Mouse (Mus musculus): Measurements from ENCODE around the gene Tubb4a.
"Not testable (repeated sequence)": the region's sequence is repeated elsewhere in the genome, so short reads cannot be mapped to it uniquely, and the experiment has no call there.

Tubb4a gene

DNA sequence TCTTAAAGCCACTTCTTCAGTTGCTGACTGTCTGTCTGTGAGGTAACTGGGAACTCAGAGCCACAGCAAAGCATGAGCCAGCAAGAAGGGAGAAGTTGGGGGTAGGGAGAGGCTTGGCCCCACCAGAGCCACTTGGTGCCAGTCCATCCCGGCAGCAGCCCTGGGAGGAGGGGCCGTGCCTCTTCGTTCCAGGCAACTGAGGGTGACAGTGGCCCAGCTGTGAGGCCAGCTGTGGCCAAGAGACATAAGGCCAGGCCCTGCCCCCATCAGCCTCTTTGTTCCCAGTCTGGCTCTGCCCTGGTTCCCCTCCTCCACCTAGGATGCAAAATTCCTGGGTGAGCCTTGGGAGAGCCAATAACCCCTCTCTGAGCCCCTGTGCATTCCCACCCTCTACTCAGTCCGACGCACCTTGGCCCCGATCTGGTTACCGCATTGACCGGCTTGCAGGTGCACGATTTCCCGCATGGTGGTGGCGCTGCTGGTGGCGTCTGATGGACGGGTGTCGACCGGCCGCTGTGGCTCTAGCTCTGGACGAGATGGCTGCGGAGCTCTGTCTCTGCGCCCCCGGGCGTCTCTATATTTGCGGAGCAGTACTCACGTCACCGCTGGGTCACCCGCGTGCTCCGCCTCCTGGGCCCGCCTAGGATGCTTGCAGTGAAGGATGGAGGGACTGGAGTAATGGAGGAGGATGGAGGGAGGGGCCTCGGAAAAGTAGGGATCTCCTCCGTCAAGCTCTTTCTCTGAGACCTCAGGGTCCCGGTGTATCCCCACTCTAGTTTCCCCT, at the start of gene Tubb4a:
Gene Tubb4a (minus strand): TSS at position 734 of the 784 bp plus-strand sequence.
- DNase-seq = no peak

DNA sequence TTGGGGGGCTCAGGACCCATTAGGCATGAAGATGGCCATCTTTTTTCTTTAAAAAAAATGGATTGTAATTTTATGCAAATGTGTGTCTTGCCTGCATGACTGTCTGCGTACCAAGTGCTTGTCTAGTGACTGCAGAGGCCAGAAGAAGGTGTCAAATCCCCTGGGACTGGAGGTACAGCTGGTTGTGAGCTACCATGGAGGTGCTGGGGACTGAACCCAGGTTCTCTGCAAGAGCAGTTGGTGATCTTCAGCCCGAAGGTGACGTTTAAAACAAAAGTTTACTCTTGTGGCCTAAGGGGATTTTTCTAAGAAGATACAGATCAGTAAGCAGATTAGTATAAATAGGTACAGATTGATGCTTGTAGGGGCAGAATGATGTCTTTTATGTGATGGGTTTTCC, 48.1 kb upstream of the Tubb4a start:
- no peak for DNase-seq

DNA sequence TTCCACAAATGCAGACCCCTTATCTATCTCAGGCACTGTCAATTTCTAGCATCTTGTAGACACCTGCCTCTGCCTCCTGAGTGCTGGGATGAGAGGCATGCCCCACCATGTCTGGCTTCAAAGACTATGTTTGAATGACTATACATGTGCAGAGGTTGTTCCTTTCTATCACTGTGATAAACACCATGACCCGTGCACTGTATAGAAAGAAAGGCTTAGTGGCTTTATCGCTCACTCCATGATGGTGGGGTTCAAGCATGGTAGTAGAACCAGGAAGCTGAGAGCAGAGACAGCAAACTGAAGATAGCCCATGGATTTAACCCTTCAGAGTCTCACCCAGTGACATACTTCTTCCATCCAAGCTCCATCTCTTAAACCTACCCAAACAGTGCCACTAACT, 47.1 kb upstream of the Tubb4a start:
- DNase-seq = no peak

DNA sequence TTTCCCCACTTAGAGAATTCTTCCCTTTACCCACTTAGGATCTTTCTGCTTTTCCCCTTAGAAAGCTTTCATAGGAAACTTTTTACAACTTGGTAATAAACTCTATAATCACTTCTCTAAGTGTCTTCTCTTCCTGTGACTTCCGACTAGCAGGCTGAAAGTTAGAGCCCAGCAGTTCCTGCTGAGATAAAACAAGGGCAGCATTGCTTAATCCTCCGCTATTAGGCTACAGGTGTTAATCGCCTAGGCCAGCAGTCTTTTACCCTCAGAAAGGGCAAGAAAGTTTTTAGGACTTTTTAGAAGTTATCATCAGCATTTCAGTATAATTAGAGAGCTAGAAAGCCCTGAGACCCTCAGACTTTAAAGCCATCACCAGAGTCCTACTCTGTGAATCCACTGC, 46.4 kb upstream of the Tubb4a start:
- DNase-seq = not testable (repeated sequence)

DNA sequence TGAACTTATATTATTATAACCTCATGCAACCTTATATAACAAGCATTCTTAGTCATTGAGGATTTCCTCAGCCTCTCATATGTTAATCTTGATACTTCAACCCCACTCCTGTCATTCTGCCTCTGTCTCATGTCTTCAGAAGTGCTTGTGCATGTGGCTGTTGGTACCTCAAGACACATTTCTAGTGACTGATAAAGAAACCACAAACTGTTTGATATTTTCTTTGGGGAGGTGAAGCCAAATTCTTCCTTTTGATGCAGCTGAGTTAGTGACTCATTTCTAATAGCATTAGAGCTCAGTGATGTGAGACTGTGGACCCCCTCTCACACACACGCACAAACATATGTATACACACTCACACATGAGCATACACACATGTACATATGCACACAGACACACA, 44.2 kb upstream of the Tubb4a start:
- no peak for DNase-seq

DNA sequence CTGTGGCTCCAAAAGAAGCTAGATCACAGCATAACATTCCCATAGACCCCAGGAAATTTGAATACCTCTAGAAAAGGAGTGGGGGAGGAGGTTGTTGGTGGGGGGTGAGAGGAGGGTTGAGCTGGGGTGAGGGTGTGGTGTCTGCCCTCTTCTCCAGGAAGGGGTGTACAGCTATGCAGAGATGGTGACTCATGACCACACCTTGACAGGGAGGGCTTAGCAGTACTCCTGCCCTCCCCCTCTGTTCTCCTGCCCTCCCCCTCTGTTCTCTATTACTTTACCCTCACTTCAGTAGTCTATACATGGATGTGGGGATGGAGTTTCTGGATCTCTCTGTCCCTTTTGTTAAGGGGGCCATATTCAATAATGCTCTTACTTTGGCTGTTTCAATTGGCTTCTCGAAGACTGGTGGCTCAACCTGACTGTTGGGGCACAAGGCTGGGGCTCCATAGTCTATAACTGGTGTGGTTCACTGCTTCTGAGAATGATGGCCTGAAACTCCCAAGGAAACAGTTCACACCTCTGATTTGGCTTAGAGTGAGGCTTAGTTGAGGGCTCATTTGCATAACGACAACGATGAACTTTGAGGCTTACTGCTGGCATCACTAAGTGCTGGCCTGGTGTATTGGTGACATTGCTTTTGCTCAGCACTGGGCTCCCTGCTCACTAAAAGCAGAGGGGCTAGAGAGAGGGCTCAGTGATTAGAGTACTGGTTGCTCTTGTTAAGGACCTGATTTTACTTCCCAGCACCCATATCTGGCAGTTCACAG, 38.5 kb upstream of the Tubb4a start:
- DNase-seq = no peak

DNA sequence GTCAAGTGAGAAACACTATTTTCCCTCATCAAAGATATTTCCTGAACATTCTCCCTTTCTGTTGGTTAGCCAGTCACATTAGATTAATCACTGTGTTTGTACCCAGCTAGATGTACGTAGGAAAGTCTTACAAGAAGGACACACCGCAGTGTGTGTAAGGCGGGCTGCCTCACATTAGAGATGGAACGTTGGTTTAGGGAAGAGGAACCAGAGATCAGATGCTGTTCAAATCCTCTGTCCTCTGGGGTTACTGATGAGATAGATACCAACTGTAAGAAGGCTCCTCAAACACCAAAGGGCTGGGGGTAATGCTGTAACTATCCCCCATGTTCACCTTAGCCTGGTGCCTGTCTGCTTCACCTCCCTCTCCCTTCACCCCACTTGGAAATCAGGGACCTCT, 37.2 kb upstream of the Tubb4a start:
- no peak for DNase-seq

DNA sequence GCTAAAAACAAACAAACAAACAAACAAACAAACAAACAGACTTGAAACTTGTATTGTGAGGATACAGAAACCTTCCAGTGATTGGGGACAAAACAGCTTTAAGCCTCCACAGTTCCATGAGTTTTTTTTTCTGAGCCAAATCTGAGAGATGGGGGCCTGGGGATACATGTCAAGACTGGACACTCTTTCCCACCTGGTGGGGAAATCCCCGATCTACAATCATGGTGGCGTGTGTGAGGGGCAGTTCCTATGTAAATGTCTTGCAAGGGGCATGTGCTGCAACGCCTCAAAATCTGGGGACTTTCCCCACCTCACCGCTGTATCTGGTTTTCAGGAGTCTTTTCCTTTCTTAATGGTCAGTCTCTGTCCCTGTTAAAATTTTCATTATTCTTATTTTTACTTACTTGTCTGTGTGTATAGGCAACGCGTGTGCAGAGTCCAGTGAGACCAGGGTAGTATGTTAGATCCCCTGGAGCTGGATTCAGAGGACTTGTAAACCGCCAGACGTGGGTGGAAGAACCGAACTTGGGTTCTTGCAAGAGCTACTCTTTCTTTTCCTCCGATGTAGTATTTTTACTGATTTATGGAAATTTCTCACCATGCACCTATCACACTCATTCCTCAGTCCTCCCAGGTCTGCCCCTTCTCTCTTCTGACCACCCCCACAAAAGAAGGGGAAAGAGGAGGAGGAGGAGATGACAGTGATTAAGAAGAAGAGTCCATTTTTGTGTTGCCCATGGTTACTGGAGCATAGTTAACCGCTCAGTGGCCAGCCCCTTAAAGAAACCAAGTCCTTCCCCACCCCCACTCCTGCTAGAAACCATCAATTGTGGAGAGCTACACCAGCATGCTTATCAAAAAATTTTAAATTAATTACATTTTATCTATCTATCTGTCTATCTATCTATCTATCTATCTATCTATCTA, 35.9 kb upstream of the Tubb4a start:
- DNase-seq = no peak

DNA sequence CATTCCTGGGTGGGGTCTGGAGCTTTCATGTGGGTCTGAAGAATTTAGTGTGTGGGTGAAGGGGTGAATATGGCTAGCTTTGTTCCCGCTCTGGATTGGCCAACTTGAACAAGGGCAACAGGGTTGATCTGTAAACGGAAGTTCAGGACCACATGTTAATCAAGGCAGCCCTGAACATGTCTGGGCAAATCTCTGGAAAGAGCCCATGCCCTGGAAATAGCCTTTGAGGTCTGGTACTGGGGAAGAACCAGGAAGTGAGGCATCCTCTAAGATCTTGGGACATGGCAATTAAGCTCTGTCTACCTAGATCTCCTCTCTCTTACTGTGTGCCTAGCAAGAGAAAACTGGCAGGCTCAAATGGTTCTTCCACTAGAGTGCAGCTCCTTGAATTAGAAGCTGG, 34.3 kb upstream of the Tubb4a start:
- no peak for DNase-seq

DNA sequence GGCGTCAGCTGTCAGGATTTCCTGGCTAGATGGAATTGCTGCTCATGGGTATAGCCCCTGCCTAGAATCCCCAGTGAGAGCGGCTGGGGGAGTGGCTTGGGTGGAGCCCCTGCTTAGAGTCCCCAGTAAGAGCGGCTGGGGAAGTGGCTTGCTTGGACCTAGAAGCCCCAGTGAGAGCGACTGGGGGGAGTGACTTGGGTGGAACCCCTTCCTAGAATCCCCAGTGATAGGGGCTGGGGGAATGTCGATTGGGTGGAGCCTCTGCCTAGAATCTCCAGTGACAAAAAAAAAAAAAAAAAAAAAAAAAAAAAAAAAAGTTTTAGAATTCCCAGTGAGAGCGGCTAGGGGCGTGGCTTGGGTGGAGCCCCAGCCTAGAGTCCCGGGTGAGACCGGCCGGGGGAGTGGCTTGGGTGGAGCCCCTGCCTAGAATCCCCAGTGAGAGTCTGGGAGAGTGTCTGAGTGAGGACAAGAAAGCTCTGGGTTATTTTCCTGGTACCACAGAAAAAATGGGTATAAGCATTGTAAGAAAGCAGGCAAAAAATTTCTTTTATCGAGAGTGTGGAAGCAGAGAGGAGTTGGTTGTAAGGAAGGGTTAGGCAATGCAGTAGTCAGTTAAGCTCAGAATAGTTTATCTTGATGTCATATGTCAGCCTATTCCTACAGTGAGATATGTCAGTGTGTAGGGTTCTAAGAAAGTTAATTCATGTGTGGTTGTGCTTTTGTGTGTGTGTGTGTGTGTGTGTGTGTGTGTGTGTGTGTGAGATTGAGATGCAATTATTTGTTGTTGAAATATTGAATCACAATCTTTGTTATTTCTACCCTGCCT, 31.2 kb upstream of the Tubb4a start:
- peak in 1 of 2 experiments; percentile 48 for DNase-seq

DNA sequence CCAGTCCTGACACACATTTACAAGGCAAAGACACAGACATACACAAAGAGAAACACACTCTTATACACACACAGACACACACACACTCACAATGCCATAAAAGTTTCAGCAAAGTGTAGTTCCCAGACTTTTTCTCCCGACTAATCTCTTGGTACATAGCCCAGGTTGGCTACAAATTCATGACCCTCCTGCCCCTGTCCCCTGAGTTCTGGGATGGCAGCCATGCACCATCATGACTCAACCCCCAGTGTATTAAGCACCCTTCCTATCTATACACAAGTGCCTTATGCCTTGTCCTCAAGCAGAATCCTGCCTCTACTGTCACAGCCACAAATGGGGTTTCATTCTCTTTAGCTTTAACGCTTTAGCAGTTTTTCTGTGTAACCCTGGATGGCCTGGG, 29.2 kb upstream of the Tubb4a start:
- DNase-seq = no peak

DNA sequence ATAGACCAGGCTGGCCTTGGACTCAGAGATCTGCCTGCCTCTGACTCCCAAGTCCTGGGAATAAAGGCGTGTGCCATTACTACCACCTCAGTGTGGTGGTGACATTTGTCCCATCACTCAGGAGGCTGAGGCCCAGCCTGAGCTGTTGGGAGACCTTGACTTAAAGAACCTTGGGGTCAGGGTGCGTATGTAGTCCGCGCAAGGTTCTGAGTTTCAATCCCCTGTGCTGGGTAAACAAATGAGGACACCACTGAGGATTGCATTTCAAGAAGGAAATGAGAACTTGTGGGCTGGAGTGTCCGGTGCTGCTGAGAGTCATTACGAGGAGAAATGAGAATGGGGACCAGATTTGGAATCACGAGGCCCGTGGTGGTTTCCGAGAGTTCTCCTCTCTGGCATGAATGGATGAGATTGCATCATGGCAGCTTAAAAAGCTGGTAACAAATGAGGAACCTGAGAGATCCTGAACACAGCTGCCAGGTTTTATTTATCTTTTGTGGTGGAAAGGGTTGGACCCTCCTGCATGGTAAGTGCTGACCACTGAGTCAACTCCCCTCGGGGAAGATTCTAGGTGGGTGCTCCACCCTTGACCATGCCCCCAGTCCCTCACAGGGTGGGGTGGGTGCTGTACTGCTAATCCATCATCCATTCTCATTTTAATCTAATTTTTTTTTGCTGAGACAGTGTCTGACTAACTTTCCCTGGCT, 25.3 kb upstream of the Tubb4a start:
- DNase-seq = no peak

DNA sequence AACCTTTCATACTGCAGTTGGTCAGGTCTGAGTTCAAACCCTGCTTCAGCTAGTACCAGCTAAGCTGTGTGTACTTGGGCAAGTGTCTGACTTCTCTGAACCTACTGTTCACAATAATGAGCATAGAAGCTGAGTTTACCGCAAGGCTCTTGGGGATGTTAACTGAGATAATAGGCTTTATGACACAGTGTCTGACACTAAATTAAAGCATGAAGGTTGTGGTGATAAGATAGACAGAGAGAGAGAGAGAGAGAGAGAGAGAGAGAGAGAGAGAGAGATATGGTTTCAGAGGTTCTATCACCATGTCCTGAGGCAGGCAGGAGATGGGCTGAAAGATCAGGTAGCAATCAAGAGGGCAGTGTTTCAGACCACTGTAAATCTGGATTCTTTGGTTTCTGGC, 22.4 kb upstream of the Tubb4a start:
- no peak for DNase-seq

DNA sequence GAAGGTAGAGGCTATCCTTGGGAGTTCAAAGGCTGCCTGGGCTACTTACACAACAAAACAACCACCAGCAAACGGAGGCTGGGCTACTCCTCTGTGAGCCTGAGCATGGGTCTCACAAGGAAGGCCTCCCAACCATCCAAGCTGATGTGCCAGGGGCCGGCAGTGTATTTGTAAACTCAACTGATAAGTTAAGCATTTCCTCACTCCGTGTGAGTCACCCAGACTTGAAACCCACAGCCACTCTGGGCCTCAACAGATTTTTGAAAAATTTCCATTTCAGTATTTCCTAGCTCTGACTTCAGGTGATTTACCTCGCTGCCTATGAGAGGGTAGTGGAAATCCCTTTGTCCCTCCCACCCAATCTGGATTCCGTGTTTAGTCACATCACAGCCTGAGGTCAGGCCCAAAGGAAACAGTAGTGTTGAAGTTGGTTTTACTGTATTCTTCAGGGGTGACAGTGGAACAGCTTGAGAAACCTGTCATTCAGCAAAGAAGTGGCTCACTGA, 21.1 kb upstream of the Tubb4a start:
- DNase-seq = no peak

DNA sequence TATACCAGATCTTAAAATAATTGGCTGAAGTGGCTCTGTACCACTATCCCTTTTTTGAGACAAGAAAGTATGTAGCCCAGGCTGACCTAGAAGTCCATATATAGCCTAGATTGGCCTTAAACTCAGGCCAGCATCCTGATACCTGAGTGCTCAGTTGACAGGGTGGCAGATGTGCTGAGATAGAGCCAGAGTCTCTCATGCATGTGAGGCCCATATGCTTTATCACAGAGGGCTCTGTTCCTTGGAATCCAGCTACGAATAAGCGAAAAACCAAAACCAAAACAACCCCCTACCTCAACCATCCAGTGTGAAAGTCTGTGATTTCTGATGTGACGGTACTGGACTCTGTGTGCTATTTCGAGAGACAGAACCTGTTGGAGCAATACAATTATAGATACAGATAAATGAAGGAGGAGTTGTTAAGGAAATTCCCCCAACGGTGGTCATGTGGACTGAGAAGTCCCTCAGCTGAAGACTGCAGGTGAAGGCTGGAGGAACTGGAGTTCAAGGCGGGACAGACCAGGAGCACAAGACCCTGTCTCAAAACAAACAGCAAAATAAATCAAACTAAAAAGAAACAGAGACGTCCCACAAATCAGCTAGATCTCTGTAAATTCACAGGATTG, 20.6 kb upstream of the Tubb4a start:
- DNase-seq = no peak

DNA sequence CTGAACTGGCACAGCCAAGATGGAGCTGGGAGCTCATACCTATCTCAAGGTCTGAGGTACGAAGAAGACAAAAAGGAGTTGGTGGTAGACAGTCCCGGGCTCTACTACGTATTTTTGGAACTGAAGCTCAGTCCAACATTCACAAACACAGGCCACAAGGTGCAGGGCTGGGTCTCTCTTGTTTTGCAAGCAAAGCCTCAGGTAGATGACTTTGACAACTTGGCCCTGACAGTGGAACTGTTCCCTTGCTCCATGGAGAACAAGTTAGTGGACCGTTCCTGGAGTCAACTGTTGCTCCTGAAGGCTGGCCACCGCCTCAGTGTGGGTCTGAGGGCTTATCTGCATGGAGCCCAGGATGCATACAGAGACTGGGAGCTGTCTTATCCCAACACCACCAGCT, 19.5 kb upstream of the Tubb4a start:
- DNase-seq = no peak

DNA sequence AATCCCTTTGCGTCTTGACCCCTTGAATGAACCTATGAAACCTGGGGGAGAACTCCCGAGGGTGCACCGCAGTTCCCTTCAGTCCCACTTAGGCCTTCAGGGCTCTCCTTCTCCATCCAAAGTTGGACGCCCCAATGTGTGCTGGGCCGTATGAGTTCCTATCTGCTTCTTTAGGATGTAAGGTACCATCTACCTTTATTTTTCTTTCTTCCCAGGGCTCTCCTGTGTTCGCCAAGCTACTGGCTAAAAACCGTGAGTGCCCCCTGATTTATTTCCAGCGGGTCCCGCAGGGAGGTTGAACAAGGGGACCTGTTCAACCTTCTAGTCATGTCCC, 18.4 kb upstream of the Tubb4a start:
- DNase-seq = no peak

DNA sequence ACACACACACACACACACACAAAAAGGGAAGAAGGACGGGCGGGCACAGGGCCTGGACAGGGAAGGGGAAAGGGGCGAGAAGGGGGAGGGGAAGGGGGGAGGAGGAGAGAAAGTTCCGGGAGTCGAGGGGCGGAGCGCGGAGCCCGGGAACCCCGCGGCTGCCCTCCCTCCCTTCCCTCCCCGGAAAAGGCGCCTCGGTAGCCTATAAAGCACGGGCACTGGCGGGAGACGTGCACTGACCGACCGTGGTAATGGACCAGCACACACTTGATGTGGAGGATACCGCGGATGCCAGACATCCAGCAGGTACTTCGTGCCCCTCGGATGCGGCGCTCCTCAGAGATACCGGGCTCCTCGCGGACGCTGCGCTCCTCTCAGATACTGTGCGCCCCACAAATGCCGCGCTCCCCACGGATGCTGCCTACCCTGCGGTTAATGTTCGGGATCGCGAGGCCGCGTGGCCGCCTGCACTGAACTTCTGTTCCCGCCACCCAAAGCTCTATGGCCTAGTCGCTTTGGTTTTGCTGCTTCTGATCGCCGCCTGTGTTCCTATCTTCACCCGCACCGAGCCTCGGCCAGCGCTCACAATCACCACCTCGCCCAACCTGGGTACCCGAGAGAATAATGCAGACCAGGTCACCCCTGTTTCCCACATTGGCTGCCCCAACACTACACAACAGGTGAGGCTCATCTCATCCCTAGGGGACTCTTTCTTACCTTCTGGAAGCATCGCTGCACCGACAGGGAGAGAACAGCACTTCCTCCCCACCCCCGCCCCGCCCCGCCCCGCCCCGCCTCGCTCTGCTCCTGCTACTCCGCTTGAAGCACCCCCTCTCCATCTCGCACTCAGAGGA, 17.8 kb upstream of the Tubb4a start, which contains the start of gene Tnfsf9:
Gene Tnfsf9 (plus strand): TSS at position 145 of the 854 bp plus-strand sequence.
- DNase-seq = peak; percentile 36 to 50

DNA sequence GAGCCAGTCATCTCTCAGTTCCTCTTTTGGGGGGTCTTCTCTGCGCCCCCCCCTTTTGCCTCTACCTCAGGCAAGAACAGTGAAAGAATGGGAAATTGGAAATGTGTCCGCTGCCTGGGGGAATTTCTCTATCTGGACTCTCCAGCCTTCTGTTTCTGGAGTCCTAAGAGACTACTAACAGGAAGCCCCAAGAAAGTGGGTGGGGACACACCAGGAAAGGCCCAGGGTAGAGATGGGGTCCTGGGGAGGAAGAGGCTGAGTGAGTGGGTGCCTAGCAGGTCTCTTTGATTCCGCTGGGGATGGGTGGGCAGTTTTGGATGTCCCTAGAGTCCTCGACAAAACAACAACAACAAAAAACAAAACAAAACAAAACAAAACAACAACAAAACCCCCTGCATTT, 16.9 kb upstream of the Tubb4a start:
- no peak for DNase-seq

DNA sequence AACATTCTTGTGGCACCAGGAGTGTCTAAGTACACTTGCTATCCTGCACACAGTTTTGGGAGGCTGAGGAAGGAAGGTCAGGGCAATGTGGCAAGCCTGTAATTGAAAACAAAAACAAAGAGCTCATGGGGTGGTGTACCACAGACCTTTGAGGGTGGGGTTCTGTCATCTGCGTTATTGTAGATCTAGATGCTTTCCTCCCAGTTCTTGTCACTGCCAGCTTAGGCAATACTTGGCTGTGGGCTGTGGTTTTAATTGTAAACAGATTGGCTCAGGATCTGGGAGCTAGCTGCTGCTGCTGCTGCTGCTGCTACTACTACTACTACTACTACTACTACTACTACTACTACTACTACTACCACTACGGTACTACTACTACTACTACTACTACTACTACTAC, 14.7 kb upstream of the Tubb4a start:
- no peak for DNase-seq

Measured in kidney, postnatal 25 days (tissue).